Mouse (Mus musculus): ENCODE measurements around the gene Cxcl10.

DNA sequence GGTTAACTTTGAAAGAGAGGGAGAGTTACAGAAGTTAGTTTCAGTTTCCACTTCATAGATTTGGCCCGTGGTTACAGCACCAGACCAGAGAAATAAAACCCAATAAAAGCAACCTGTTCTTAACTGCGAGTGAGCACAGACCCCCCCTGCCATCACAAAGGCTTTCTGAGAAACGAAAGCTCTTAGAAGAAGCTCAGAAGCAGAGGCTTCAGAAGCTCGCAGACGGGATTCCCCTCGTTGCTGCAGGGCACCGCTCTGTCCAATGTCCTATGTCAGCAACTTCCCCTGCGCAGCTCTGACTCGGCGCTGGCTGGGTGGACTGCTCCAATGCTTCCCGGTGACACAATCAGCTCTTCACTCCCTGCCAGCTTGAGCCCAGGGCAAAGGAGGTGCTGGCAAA, 4.8 kb upstream of the Cxcl10 start:
- TF ChIP-seq CTCF (IDR thresholded peaks at IDR 0.05; ENCODE audit: low read depth) (no peak), EP300 (optimal IDR thresholded peaks at IDR 0.05) (no peak)

Measured in stomach, postnatal 0 days (tissue).